Mouse (Mus musculus) limb, embryonic 12.5 days (tissue): ENCODE measurements at regions not wholly inside any gene's neighbourhood (a gene's known extent, or its start where the extent isn't known, plus 50 kb on each side); places are given as distances from the start of the nearest gene placed in this dataset.
"Not testable (repeated sequence)": the region's sequence is repeated elsewhere in the genome, so short reads cannot be mapped to it uniquely, and the experiment has no call there.

Source experiments
- ATAC-seq: fragments of 200-750 bp; cut with Nextera tagmentation; 2 replicates; pipeline ENCODE4 v1.8.0; 2017; ENCODE audit warnings: low read depth, moderate TSS enrichment; ENCODE audit not compliant: insufficient number of reproducible peaks, insufficient read depth, low FRiP score, low TSS enrichment
- H3K27ac ChIP-seq: fragments of 300-500 bp; sonication (generic); 2 replicates; pipeline ENCODE4 v1.5.1; 2016; ENCODE audit warnings: mild to moderate bottlenecking, moderate library complexity
- H3K27me3 ChIP-seq: fragments of 300-500 bp; sonication (generic); 2 replicates; pipeline ENCODE4 v1.6.1; 2016; ENCODE audit warnings: mild to moderate bottlenecking, moderate library complexity
- H3K36me3 ChIP-seq: fragments of 300-500 bp; sonication (generic); 2 replicates; pipeline ENCODE4 v1.6.1; 2016; ENCODE audit warnings: mild to moderate bottlenecking, moderate library complexity
- H3K4me1 ChIP-seq: fragments of 300-500 bp; sonication (generic); replicated peaks from 2 replicates; pipeline ENCODE4 v1.6.1; 2016
- H3K4me2 ChIP-seq: fragments of 300-500 bp; sonication (generic); 2 replicates; pipeline ENCODE4 v1.6.1; 2016; ENCODE audit warnings: mild to moderate bottlenecking, moderate library complexity
- H3K4me3 ChIP-seq: fragments of 300-500 bp; sonication (generic); replicated peaks from 2 replicates; pipeline ENCODE4 v1.5.1; 2016; ENCODE audit warnings: mild to moderate bottlenecking
- H3K9ac ChIP-seq: fragments of 300-500 bp; sonication (generic); replicated peaks from 2 replicates; pipeline ENCODE4 v1.6.1; 2016; ENCODE audit warnings: mild to moderate bottlenecking, moderate library complexity
- H3K9me3 ChIP-seq: fragments of 300-500 bp; sonication (generic); 2 replicates; pipeline ENCODE4 v1.6.1; 2016; ENCODE audit warnings: mild to moderate bottlenecking, moderate library complexity
- WGBS: fragments of 180-500 bp; shearing (Covaris S2); methylation state at CpG from one replicate; pipeline ENCODE4 v1.1.7; 2016; 5-methylcytosine and 5-hydroxymethylcytosine counted together

DNA sequence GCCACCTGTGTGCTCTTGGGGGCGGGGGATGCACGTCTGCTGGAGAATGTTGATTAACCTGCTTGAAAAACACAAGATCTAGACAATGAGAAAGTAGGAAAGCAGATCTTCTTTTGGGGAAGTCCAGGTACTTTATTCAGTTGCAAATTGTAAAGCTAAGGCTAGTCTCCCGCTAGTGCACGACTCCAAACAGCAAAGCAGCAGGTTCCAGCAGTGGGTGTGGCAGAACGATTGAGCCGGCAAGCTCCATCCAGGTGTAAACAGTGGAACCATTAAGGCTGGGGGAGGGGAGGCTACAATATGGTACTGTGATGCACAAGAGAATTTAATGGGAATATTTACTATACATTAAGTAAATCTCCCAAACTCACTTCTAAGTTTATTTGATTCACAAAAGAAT, 448.6 kb upstream of the Cobl start:
- not testable (repeated sequence) for ATAC-seq, H3K4me3 ChIP-seq
- WGBS: 43% methylated on average over 6 of the region's 6 CpGs

GRCm38 (mm10) chr11:12873712-12874111, 409.0 kb upstream of the Cobl start:
- no peaks in the 10 kb centered on the region for H3K36me3 ChIP-seq
- no peak overlapping the region for H3K4me2 ChIP-seq
- no peaks in the 10 kb centered on the region for H3K4me1 ChIP-seq
- no peak overlapping the region for H3K9ac ChIP-seq
- H3K9me3 ChIP-seq: no peaks in the 10 kb centered on the region
- no peaks in the 10 kb centered on the region for H3K27me3 ChIP-seq
- no peak overlapping the region for H3K27ac ChIP-seq
- ATAC-seq: no peak
- WGBS: 72% methylated on average over 1 of the region's 1 CpGs
- H3K4me3 ChIP-seq: no peak overlapping the region

More for the DNA sequence above, 448.6 kb upstream of the Cobl start:
- not testable (repeated sequence) for H3K4me2 ChIP-seq, H3K4me1 ChIP-seq, H3K9me3 ChIP-seq, H3K36me3 ChIP-seq, H3K9ac ChIP-seq, H3K27me3 ChIP-seq, H3K27ac ChIP-seq

GRCm38 (mm10) chr11:12872802-12873201, 408.0 kb upstream of the Cobl start:
- WGBS: 81% methylated on average over 2 of the region's 2 CpGs
- no peak overlapping the region for H3K27ac ChIP-seq

DNA sequence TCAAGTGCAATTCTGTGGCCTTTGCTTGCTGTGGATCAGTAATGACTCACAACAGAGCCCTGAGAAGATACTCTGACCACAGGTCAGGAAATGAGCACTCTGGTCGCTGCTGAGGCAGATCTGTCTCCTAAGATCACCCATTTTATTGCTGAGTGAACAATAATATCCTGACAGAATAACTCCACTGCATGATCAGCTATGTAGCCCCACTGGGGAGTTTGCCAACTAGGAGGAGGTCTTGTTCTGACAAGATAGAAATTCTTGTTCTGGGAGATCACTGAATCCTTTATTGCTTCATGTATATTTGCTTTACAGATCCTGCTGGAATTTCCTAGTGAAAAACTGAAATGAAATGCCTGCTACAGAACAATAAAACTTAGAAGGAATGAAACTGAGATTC, 407.6 kb upstream of the Cobl start:
- H3K9ac ChIP-seq: no peak overlapping the region
- H3K4me1 ChIP-seq: no peaks in the 10 kb centered on the region
- H3K36me3 ChIP-seq: no peaks in the 10 kb centered on the region
- ATAC-seq: no peak
- no peaks in the 10 kb centered on the region for H3K27me3 ChIP-seq
- H3K4me3 ChIP-seq: no peak overlapping the region
- 36% methylated on average over 1 of the region's 1 CpGs for WGBS
- H3K27ac ChIP-seq: no peak overlapping the region
- H3K9me3 ChIP-seq: no peaks in the 10 kb centered on the region
- H3K4me2 ChIP-seq: no peak overlapping the region

More at GRCm38 (mm10) chr11:12872802-12873201, 408.0 kb upstream of the Cobl start:
- Histone ChIP-seq H3K9ac (no peak overlapping the region), H3K4me1 (no peaks in the 10 kb centered on the region), H3K4me2 (no peak overlapping the region), H3K4me3 (no peak overlapping the region), H3K27me3 (no peaks in the 10 kb centered on the region), H3K9me3 (no peaks in the 10 kb centered on the region), H3K36me3 (no peaks in the 10 kb centered on the region)
- no peak for ATAC-seq

GRCm38 (mm10) chr11:12867541-12867940, 402.8 kb upstream of the Cobl start:
- Histone ChIP-seq H3K4me2 (no peak overlapping the region), H3K9me3 (no peaks in the 10 kb centered on the region), H3K4me1 (no peaks in the 10 kb centered on the region), H3K27me3 (no peaks in the 10 kb centered on the region), H3K36me3 (no peaks in the 10 kb centered on the region), H3K27ac (no peak overlapping the region), H3K9ac (no peak overlapping the region), H3K4me3 (no peak overlapping the region)
- no peak for ATAC-seq

- no peak overlapping the region for H3K27ac ChIP-seq
- WGBS: 78% methylated on average over 2 of the region's 2 CpGs
- no peak for ATAC-seq
- H3K4me2 ChIP-seq: no peak overlapping the region
- H3K9ac ChIP-seq: no peak overlapping the region
- no peak overlapping the region for H3K4me3 ChIP-seq
- no peaks in the 10 kb centered on the region for H3K9me3 ChIP-seq
- no peaks in the 10 kb centered on the region for H3K36me3 ChIP-seq
- no peaks in the 10 kb centered on the region for H3K4me1 ChIP-seq
- H3K27me3 ChIP-seq: no peaks in the 10 kb centered on the region
Measured at GRCm38 (mm10) chr11:12865034-12865620, 400.4 kb upstream of the Cobl start.

GRCm38 (mm10) chr11:12859344-12859930, 394.7 kb upstream of the Cobl start:
- no peaks in the 10 kb centered on the region for H3K36me3 ChIP-seq
- WGBS: 72% methylated on average over 1 of the region's 1 CpGs
- no peaks in the 10 kb centered on the region for H3K4me1 ChIP-seq
- no peak overlapping the region for H3K4me2 ChIP-seq
- H3K27ac ChIP-seq: no peak overlapping the region
- 0 out of 2 replicates have a peak, but pooled peaks cover 3% of the 10 kb centered on the region for H3K9me3 ChIP-seq
- H3K9ac ChIP-seq: no peak overlapping the region
- no peak overlapping the region for H3K4me3 ChIP-seq
- peak; percentile 73; the same call in 1 of the 2 replicates for ATAC-seq
- H3K27me3 ChIP-seq: no peaks in the 10 kb centered on the region

GRCm38 (mm10) chr11:12858274-12858884, 393.6 kb upstream of the Cobl start:
- ATAC-seq: 0 out of 2 replicates have a peak, but pooled peaks have one; percentile 31
- H3K36me3 ChIP-seq: no peaks in the 10 kb centered on the region
- H3K4me3 ChIP-seq: no peak overlapping the region
- H3K27ac ChIP-seq: no peak overlapping the region
- no peak overlapping the region for H3K9ac ChIP-seq
- WGBS: 83% methylated on average over 2 of the region's 2 CpGs
- no peaks in the 10 kb centered on the region for H3K27me3 ChIP-seq
- no peaks in the 10 kb centered on the region for H3K4me1 ChIP-seq
- H3K4me2 ChIP-seq: no peak overlapping the region
- 0 out of 2 replicates have a peak, but pooled peaks cover 3% of the 10 kb centered on the region for H3K9me3 ChIP-seq

DNA sequence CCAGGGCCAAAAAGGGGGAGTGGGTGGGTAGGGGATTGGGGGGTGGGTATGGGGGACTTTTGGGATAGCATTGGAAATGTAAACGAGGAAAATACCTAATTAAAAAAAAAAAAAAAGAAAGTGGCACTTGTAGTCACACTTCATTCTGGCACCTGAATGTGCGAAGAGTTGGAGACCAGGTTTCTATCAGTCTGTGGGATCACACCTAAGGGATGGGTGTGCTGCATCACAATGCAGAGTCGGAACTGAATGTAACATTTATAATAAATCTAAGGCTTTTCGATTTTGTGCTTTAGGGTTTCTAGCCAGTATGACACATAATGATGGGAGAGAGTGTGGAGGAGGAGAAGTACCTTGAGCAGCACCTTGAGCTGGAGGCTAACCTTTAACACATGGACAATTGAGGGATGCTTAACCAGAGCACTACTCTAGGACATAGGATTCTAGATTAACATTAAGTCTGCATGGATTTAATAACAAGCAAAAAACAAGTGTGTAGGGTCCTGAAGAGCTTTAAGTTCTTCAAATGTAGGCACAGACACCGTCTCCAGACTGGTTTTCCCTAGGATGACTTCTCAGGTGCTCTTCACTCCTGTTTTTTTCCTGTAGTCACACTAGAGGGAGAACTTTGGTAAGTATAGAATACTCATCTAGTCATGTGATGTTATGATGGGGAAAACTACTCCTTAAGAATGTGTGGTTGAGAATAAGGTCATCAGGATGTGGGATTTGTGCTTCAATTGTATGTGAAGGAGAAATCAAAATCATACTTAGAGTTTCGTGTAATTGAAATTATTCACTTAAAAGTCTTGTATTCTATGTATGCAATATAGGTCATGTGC, 392.8 kb upstream of the Cobl start:
- peak; percentile 52; the same call in 1 of the 2 replicates for ATAC-seq
- H3K36me3 ChIP-seq: no peaks in the 10 kb centered on the region
- H3K9ac ChIP-seq: no peak overlapping the region
- H3K4me1 ChIP-seq: no peaks in the 10 kb centered on the region
- H3K4me2 ChIP-seq: no peak overlapping the region
- 0 out of 2 replicates have a peak, but pooled peaks cover 3% of the 10 kb centered on the region for H3K9me3 ChIP-seq
- H3K4me3 ChIP-seq: no peak overlapping the region
- 80% methylated on average over 6 of the region's 6 CpGs for WGBS
- no peaks in the 10 kb centered on the region for H3K27me3 ChIP-seq
- H3K27ac ChIP-seq: no peak overlapping the region

DNA sequence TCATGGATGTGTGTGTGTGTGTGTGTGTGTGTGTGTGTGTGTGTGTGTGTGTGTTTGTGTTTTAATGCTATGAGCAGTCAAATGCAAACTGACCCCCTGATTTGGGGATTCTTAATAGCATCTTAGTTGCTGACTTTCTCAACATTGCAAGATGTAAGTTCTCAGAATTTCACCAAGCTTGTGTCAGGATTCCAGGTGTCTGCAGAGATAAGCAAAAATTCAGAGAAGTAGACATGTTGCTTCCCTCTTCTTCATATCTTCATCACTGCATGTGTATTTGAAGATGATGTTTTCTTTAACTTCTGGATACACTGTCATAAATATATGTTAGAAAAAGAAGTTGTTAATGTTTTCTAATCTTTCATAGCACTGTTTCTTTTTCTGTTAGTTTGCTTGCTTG, 383.0 kb upstream of the Cobl start:
- no peak for ATAC-seq
- H3K27me3 ChIP-seq: no peaks in the 10 kb centered on the region
- no peak overlapping the region for H3K9ac ChIP-seq
- H3K4me2 ChIP-seq: no peak overlapping the region
- no peaks in the 10 kb centered on the region for H3K4me1 ChIP-seq
- no peak overlapping the region for H3K4me3 ChIP-seq
- H3K36me3 ChIP-seq: no peaks in the 10 kb centered on the region
- no peaks in the 10 kb centered on the region for H3K9me3 ChIP-seq
- no peak overlapping the region for H3K27ac ChIP-seq

DNA sequence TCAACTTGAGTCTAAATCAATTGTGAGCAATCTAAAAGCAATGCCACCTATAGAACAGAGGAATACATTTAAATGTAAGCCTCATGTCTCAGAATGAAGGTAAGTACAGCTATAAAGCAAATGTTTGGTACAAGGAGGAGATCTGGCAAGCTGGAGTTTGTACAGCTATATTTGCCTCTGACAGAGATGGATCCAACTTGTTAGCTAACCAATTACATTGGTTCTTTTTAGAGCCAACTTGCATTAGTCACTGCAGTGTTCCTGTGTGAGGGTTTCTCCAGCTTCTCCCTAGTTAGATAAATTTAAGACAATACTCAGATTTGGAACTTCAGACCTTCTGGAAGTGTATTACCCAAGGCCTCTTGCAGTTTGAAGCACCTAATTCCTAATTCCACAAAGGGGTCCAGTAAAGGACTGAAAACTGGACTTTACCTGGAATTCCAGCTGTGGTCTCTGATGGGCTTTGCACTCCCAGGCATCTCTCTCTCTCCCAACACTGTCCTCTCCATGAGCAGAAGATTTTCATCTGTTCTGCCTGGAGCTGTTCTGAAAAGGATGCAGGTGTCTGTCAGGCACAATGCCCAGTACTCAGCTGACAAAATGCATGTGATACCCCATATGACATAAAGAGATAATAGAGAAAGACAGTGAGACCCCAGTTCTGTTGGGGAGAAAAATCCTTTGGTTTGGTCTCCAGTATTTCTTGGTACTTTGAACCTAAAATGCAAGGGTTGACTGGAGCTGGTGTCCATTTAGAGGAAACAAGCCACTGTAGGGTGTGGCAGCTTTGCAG, 379.1 kb upstream of the Cobl start:
- Histone ChIP-seq H3K9me3 (no peaks in the 10 kb centered on the region), H3K4me2 (no peak overlapping the region), H3K27ac (no peak overlapping the region), H3K27me3 (no peaks in the 10 kb centered on the region), H3K9ac (no peak overlapping the region), H3K36me3 (no peaks in the 10 kb centered on the region), H3K4me1 (no peaks in the 10 kb centered on the region), H3K4me3 (no peak overlapping the region)
- no peak for ATAC-seq
